Mouse (Mus musculus) midbrain, embryonic 14.5 days (tissue): ENCODE data around the gene Cd93. TPM values are rescaled to one million over a fixed set of nuclear protein-coding genes. Genes with fewer than 3 reads are reported as not detected.

Experiments used
- ATAC-seq: fragments of 200-750 bp; cut with Nextera tagmentation; 2 replicates; pipeline ENCODE4 v1.8.0; 2017; ENCODE audit warnings: moderate number of reproducible peaks, moderate library complexity; ENCODE audit not compliant: low FRiP score, low TSS enrichment
- DNase-seq: peaks from one replicate; pipeline ENCODE4 v3.0.0-alpha.2; 2015
- H3K27ac ChIP-seq: fragments of 300-500 bp; sonication (generic); replicated peaks from 2 replicates; pipeline ENCODE4 v1.5.1; 2014; ENCODE audit warnings: mild to moderate bottlenecking, low read depth, low read length, moderate library complexity
- H3K27me3 ChIP-seq: fragments of 300-500 bp; sonication (generic); 2 replicates; pipeline ENCODE4 v1.6.1; 2014; ENCODE audit warnings: low read length, control low read depth, mixed read lengths; ENCODE audit not compliant: control insufficient read depth, insufficient read depth
- H3K36me3 ChIP-seq: fragments of 300-500 bp; sonication (generic); 2 replicates; pipeline ENCODE4 v1.6.1; 2014; ENCODE audit warnings: low read length, control low read depth; ENCODE audit not compliant: control insufficient read depth, insufficient read depth
- H3K4me1 ChIP-seq: fragments of 300-500 bp; sonication (generic); 2 replicates; pipeline ENCODE4 v1.6.1; 2014; ENCODE audit warnings: mild to moderate bottlenecking, antibody characterized with exemption, low read length, control low read depth; ENCODE audit not compliant: control insufficient read depth, insufficient read depth
- H3K4me2 ChIP-seq: fragments of 300-500 bp; sonication (generic); 2 replicates; pipeline ENCODE4 v1.6.1; 2014; ENCODE audit warnings: mild to moderate bottlenecking, low read length, moderate library complexity
- H3K4me3 ChIP-seq: fragments of 300-500 bp; sonication (generic); replicated peaks from 2 replicates; pipeline ENCODE4 v1.5.1; 2014; ENCODE audit warnings: low read depth, low read length
- H3K9ac ChIP-seq: fragments of 300-500 bp; sonication (generic); replicated peaks from 2 replicates; pipeline ENCODE4 v1.6.1; 2014; ENCODE audit warnings: mild to moderate bottlenecking, low read length, moderate library complexity
- H3K9me3 ChIP-seq: fragments of 300-500 bp; sonication (generic); 2 replicates; pipeline ENCODE4 v1.6.1; 2016; ENCODE audit warnings: low read length, control low read depth, mixed read lengths; ENCODE audit not compliant: control insufficient read depth
- WGBS: fragments of 180-500 bp; shearing (Covaris S2); extraction: QIAGEN DNeasy Blood & Tissue Kit; methylation state at CpG from one replicate; pipeline ENCODE4 v1.1.7; 2014; 5-methylcytosine and 5-hydroxymethylcytosine counted together
- polyA plus RNA-seq: library from polyadenylated mRNA; unstranded; fragments of >200 nt; fragmentation: Nextera tagmentation; extraction: Ambion mirVana; gene quantifications from 2 replicates; pipeline ENCODE4 v1.2.1, GENCODE M21; 2014

The Cd93 gene
- polyA plus RNA-seq, 1 experiment from 2014 or later, result 8.8 TPM

- ATAC-seq (no peak), DNase-seq (no peak)
- no peaks in the 10 kb centered on the region for H3K36me3 ChIP-seq
- H3K27me3 ChIP-seq, result no peaks in the 10 kb centered on the region
- 93% methylated on average over 1 of the region's 1 CpGs for WGBS
- no peak overlapping the region for H3K4me2 ChIP-seq
- H3K9me3 ChIP-seq, result no peaks in the 10 kb centered on the region
- no peak overlapping the region for H3K27ac ChIP-seq
- H3K9ac ChIP-seq, result no peak overlapping the region
- H3K4me3 ChIP-seq, result no peak overlapping the region
- H3K4me1 ChIP-seq, result no peaks in the 10 kb centered on the region
These were observed 6.3 kb upstream of the Cd93 start for GRCm38 (mm10) chr2:148449659-148450058.

- H3K27ac ChIP-seq, result no peak overlapping the region
- H3K9ac ChIP-seq, result no peak overlapping the region
- H3K27me3 ChIP-seq, result no peaks in the 10 kb centered on the region
- H3K4me2 ChIP-seq, result no peak overlapping the region
- no peaks in the 10 kb centered on the region for H3K4me1 ChIP-seq
- H3K36me3 ChIP-seq, result no peaks in the 10 kb centered on the region
- 82% methylated on average over 3 of the region's 3 CpGs for WGBS
- no peaks in the 10 kb centered on the region for H3K9me3 ChIP-seq
- ATAC-seq (no peak), DNase-seq (no peak)
- H3K4me3 ChIP-seq, result no peak overlapping the region
These were observed 3.1 kb upstream of the Cd93 start for GRCm38 (mm10) chr2:148446446-148446845.

- Histone ChIP-seq H3K9ac (no peak overlapping the region), H3K36me3 (no peaks in the 10 kb centered on the region), H3K9me3 (no peaks in the 10 kb centered on the region), H3K4me3 (no peak overlapping the region), H3K27me3 (no peaks in the 10 kb centered on the region), H3K4me2 (no peak overlapping the region), H3K27ac (no peak overlapping the region), H3K4me1 (no peaks in the 10 kb centered on the region)
- ATAC-seq, result no peak
- no peak for DNase-seq
- WGBS, result 93% methylated on average over 1 of the region's 1 CpGs
These were observed 2.3 kb upstream of the Cd93 start for GRCm38 (mm10) chr2:148445616-148446015.

- DNase-seq, result no peak
- Histone ChIP-seq H3K27me3 (no peaks in the 10 kb centered on the region), H3K27ac (no peak overlapping the region), H3K4me2 (no peak overlapping the region), H3K36me3 (no peaks in the 10 kb centered on the region), H3K9ac (no peak overlapping the region), H3K9me3 (no peaks in the 10 kb centered on the region), H3K4me1 (no peaks in the 10 kb centered on the region), H3K4me3 (no peak overlapping the region)
- ATAC-seq, result no peak
- WGBS, result 88% methylated on average over 1 of the region's 1 CpGs
These were observed 1.1 kb upstream of the Cd93 start for GRCm38 (mm10) chr2:148444472-148444871.

GRCm38 (mm10) chr2:148442710-148443109 is 653 bp downstream of the Cd93 start:
- Histone ChIP-seq H3K27ac (no peak overlapping the region), H3K4me2 (no peak overlapping the region), H3K36me3 (no peaks in the 10 kb centered on the region), H3K4me1 (no peaks in the 10 kb centered on the region), H3K4me3 (no peak overlapping the region), H3K9ac (no peak overlapping the region), H3K9me3 (no peaks in the 10 kb centered on the region), H3K27me3 (no peaks in the 10 kb centered on the region)
- ATAC-seq, result no peak
- no peak for DNase-seq
- 93% methylated on average over 4 of the region's 4 CpGs for WGBS

- H3K4me3 ChIP-seq, result no peak overlapping the region
- no peaks in the 10 kb centered on the region for H3K27me3 ChIP-seq
- H3K9me3 ChIP-seq, result no peaks in the 10 kb centered on the region
- H3K27ac ChIP-seq, result no peak overlapping the region
- H3K36me3 ChIP-seq, result no peaks in the 10 kb centered on the region
- H3K9ac ChIP-seq, result no peak overlapping the region
- no peaks in the 10 kb centered on the region for H3K4me1 ChIP-seq
- no peak overlapping the region for H3K4me2 ChIP-seq
- no peak for DNase-seq
- WGBS, result 89% methylated on average over 4 of the region's 4 CpGs
- no peak; the same call in 1 of the 2 replicates for ATAC-seq
These were observed 1.2 kb downstream of the Cd93 start for GRCm38 (mm10) chr2:148442172-148442571.

GRCm38 (mm10) chr2:148441421-148441820 is 1.9 kb downstream of the Cd93 start:
- H3K4me2 ChIP-seq, result no peak overlapping the region
- no peak for ATAC-seq
- H3K27ac ChIP-seq, result no peak overlapping the region

GRCm38 (mm10) chr2:148439691-148440276 is 3.6 kb downstream of the Cd93 start:
- H3K4me3 ChIP-seq, result no peak overlapping the region
- no peak for ATAC-seq
- H3K27ac ChIP-seq, result no peak overlapping the region
- no peak overlapping the region for H3K9ac ChIP-seq
- H3K9me3 ChIP-seq, result no peaks in the 10 kb centered on the region
- H3K36me3 ChIP-seq, result no peaks in the 10 kb centered on the region
- DNase-seq, result no peak
- no peaks in the 10 kb centered on the region for H3K4me1 ChIP-seq
- H3K27me3 ChIP-seq, result no peaks in the 10 kb centered on the region
- WGBS, result 79% methylated on average over 3 of the region's 3 CpGs
- no peak overlapping the region for H3K4me2 ChIP-seq

More at GRCm38 (mm10) chr2:148441421-148441820, 1.9 kb downstream of the Cd93 start:
- 91% methylated on average over 10 of the region's 10 CpGs for WGBS
- no peaks in the 10 kb centered on the region for H3K4me1 ChIP-seq
- no peaks in the 10 kb centered on the region for H3K36me3 ChIP-seq
- H3K9ac ChIP-seq, result no peak overlapping the region
- no peak for DNase-seq
- H3K27me3 ChIP-seq, result no peaks in the 10 kb centered on the region
- H3K9me3 ChIP-seq, result no peaks in the 10 kb centered on the region
- H3K4me3 ChIP-seq, result no peak overlapping the region

GRCm38 (mm10) chr2:148436285-148436684 is 7.1 kb downstream of the Cd93 start:
- no peak overlapping the region for H3K4me3 ChIP-seq
- no peak overlapping the region for H3K27ac ChIP-seq
- no peak overlapping the region for H3K9ac ChIP-seq
- H3K4me2 ChIP-seq, result no peak overlapping the region
- H3K36me3 ChIP-seq, result no peaks in the 10 kb centered on the region
- ATAC-seq (no peak), DNase-seq (no peak)
- no peaks in the 10 kb centered on the region for H3K9me3 ChIP-seq
- 45% methylated on average over 3 of the region's 3 CpGs for WGBS
- H3K4me1 ChIP-seq, result no peaks in the 10 kb centered on the region
- no peaks in the 10 kb centered on the region for H3K27me3 ChIP-seq
